Mouse (Mus musculus): ENCODE results near the gene Gm3336. TPM values are rescaled to one million over a fixed set of nuclear protein-coding genes. Genes with fewer than 3 reads are reported as not detected.

The Gm3336 gene
- polyA plus RNA-seq, 1 experiment: 73.6 TPM

DNA sequence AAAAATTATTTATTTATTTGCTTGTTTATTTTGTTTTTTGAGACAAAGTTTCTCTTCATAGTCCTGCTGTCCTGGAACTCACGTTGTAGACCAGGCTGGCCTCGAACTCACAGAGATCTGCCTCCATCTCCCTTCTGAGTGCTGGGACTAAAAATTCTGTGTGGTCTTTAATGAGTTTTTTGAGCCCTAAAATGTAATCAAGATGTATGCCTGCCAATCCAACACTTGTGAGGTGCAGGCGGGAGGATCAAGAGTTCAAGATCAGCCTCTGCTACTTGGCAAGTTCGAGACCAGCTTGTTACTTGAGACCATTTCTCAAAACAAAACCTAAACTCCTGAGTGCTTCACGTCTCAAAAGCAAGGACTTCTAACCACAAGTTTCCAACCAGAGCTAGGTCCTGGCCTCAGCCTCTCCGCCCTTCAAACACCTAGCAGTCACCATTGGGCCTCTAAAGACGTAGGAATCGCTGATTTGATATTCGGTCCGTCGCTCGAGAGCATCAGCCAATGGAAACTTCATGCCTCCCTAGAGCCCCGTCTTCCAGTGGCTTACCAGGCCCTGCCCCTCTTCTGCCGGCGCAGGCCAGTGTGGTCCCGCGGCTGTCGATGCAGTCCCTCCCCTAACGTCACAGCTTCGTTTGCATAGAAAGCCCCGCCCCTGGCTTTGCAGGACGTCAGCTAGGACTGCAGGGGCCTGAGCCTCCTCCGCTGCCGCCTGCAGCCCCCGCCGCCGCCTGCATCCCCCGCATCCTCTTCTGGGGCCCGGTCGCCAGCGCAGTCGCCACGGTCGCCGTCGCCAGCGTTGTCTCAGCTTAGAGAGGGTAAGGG lies 35.9 kb downstream of the Gm3336 start, which contains the start of gene Rab3a:
Gene Rab3a, plus strand, starts transcription at position 637 of the 828 bp plus-strand sequence.
- Histone ChIP-seq H3K36me3 (ENCODE audit: control insufficient read depth, insufficient read depth, low read length) (peaks cover 22% of the 10 kb centered on the region), H3K27ac (ENCODE audit: insufficient read depth, low read depth, low read length) (peak within 1 kb of the TSS; percentile 81), H3K4me3 (ENCODE audit: low read depth, low read length) (peak within 1 kb of the TSS; percentile 78), H3K4me1 (ENCODE audit: control insufficient read depth, insufficient read depth, insufficient read length, low read length) (peaks cover 12% of the 10 kb centered on the region), H3K27me3 (ENCODE audit: control insufficient read depth, insufficient read depth, low read length) (no peaks in the 10 kb centered on the region)
- TF ChIP-seq CTCF (IDR thresholded peaks at IDR 0.05; ENCODE audit: extremely low read depth, insufficient read length, insufficient replicate concordance, low read depth, low read length): no peak
- peak; percentile 61 for TF ChIP-seq POLR2A (IDR thresholded peaks at IDR 0.05; ENCODE audit: low read depth, low read length)
- 8% methylated on average over 37 of the region's 37 CpGs for WGBS

DNA sequence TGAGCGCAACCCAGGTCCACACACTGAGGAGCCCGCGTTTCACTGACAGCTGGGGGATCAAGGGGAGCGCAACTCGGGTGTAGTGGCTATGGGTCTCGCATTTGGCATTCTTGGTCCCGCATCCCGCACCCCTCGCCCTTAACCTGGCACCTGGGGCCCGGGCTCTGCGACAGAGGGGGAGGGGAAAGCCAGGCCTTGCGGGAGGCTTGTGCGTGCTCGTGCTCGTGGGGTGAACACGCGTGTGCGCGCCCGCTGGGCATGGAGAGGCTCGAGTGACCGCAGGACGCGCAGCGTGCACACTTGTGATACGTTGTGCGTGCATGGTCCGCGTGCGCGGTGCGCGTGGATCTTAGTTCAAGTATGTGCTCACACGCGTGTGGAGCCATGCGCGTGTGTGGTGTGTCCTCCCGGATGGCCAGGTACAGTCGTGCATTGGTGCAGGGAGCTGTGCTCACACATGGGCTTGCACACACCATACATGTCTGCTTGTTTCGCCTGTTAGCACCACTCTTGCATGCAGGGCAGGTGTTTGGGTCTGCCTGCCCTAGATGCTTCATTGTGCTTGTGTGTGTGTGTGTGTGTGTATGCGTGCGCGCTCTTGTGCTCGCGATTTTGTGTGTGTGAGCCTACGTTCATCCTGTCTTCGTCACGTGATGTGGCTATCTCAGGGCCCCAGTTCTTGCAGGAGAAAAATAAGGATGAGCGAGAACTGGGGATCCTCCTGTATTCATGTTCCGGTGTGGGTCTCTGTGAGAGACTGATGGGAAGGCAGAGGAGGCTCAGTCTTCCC lies 36.7 kb downstream of the Gm3336 start:
- Histone ChIP-seq H3K4me3 (ENCODE audit: low read depth, low read length) (peak overlapping the region; percentile 78), H3K27me3 (ENCODE audit: control insufficient read depth, insufficient read depth, low read length) (no peaks in the 10 kb centered on the region), H3K27ac (ENCODE audit: insufficient read depth, low read depth, low read length) (peak overlapping the region; percentile 33), H3K36me3 (ENCODE audit: control insufficient read depth, insufficient read depth, low read length) (peaks cover 22% of the 10 kb centered on the region), H3K4me1 (ENCODE audit: control insufficient read depth, insufficient read depth, insufficient read length, low read length) (peaks cover 17% of the 10 kb centered on the region)
- WGBS: 7% methylated on average over 50 of the region's 50 CpGs
- TF ChIP-seq POLR2A (IDR thresholded peaks at IDR 0.05; ENCODE audit: low read depth, low read length): no peak; the same call in 1 of the 2 replicates
- TF ChIP-seq CTCF (IDR thresholded peaks at IDR 0.05; ENCODE audit: extremely low read depth, insufficient read length, insufficient replicate concordance, low read depth, low read length): no peak

DNA sequence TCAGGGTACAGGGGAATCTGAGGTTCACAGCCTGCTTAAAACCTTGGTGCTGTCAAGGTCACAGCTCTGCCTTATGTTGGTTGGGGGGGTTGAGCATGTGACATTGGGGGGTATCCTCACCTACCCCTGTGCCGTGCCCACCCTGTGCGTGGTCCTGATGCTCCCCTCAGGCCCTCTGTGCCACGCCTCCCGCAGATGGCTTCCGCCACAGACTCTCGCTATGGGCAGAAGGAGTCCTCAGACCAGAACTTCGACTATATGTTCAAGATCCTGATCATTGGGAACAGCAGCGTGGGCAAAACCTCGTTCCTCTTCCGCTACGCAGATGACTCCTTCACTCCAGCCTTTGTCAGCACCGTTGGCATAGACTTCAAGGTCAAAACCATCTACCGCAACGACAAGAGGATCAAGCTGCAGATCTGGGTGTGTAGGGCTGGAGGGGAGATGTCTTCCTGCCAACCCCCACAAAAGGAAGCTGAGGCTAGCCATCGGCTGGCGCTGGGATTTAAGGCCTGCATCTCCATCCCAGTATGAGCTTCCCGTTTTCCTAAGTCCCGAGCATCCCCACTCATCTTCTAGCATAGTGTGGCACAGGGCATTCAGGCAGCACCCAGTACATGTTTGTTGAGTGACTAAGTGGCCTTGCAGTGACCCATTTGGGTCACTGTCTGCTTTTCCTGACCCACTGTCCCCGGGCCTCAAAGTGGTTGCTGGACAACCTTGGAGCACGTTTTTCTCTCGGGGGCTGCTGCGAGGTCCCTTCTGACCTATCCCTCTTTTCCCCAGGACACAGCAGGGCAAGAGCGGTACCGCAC lies 37.5 kb downstream of the Gm3336 start:
- 85% methylated on average over 24 of the region's 24 CpGs for WGBS

DNA sequence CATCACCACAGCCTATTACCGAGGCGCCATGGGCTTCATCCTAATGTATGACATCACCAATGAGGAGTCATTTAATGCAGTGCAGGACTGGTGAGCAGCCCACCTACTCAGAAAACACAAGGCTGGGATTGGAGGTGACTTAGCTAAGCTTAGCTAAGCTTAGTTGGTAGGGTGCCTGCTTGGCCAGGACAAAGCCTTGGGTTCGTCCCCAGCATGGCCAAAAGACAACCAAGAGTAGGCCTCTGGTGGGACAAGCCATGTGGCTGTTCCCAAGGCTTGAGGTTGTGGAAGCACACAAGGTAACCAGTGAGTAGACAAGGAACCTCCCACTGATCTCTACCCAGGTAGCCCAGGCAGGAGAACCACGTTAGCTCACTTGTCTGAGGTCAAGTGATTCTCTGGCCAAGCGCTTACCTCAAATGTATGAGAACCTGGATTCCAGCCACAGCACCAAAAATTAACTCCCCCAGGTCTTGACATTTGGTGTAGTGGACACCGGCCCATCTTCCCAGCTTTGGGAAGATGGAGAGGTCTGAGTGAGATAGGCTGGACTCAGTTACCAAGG lies 38.2 kb downstream of the Gm3336 start:
- peaks cover 22% of the 10 kb centered on the region for H3K4me1 ChIP-seq (ENCODE audit: control insufficient read depth, insufficient read depth, insufficient read length, low read length)
- H3K36me3 ChIP-seq (ENCODE audit: control insufficient read depth, insufficient read depth, low read length): peaks cover 22% of the 10 kb centered on the region
- WGBS: 93% methylated on average over 6 of the region's 6 CpGs
- TF ChIP-seq CTCF (IDR thresholded peaks at IDR 0.05; ENCODE audit: extremely low read depth, insufficient read length, insufficient replicate concordance, low read depth, low read length) (no peak), POLR2A (IDR thresholded peaks at IDR 0.05; ENCODE audit: low read depth, low read length) (no peak)
- no peaks in the 10 kb centered on the region for H3K27me3 ChIP-seq (ENCODE audit: control insufficient read depth, insufficient read depth, low read length)
- H3K27ac ChIP-seq (ENCODE audit: insufficient read depth, low read depth, low read length): no peak overlapping the region
- H3K4me3 ChIP-seq (ENCODE audit: low read depth, low read length): no peak overlapping the region

More for the DNA sequence above, 37.5 kb downstream of the Gm3336 start:
- TF ChIP-seq POLR2A (IDR thresholded peaks at IDR 0.05; ENCODE audit: low read depth, low read length) (no peak), CTCF (IDR thresholded peaks at IDR 0.05; ENCODE audit: extremely low read depth, insufficient read length, insufficient replicate concordance, low read depth, low read length) (no peak)
- H3K4me3 ChIP-seq (ENCODE audit: low read depth, low read length): peak overlapping the region; percentile 78
- H3K27me3 ChIP-seq (ENCODE audit: control insufficient read depth, insufficient read depth, low read length): no peaks in the 10 kb centered on the region
- no peak overlapping the region for H3K27ac ChIP-seq (ENCODE audit: insufficient read depth, low read depth, low read length)
- peaks cover 19% of the 10 kb centered on the region for H3K4me1 ChIP-seq (ENCODE audit: control insufficient read depth, insufficient read depth, insufficient read length, low read length)
- H3K36me3 ChIP-seq (ENCODE audit: control insufficient read depth, insufficient read depth, low read length): peaks cover 22% of the 10 kb centered on the region

DNA sequence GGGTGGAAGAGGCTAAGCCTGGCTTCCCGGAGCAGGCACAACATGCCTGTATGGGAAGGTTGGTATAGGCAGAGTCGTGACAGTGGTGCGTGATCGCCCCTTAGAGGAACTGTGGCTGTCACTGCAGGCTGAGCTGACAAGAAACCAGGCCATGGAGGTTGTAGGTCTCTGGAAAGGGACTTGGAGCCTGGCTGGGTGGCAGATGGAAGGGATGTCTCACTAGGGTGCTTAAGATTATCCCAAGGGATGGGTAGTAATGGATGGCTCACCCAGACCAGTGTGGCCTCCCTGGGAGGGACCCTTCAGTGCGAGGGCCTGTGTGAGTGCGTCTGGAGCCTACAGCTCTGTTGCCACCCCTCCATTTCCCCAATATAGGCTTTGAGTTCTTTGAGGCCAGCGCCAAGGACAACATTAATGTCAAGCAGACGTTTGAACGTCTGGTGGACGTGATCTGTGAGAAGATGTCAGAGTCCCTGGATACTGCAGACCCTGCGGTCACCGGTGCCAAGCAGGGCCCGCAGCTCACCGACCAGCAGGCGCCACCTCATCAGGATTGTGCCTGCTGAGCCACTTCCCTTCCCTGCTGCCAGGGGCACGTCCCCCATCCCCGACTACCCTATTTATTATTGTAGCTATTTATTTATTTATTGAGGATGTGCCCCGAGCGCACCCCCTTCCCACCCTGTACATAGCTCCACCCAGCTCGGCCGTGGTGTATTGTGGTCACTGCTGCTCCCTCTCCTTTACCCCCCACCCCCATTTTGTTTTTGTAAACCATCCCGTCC lies 39.4 kb downstream of the Gm3336 start:
- Histone ChIP-seq H3K4me1 (ENCODE audit: control insufficient read depth, insufficient read depth, insufficient read length, low read length) (peaks cover 27% of the 10 kb centered on the region), H3K27me3 (ENCODE audit: control insufficient read depth, insufficient read depth, low read length) (no peaks in the 10 kb centered on the region), H3K4me3 (ENCODE audit: low read depth, low read length) (no peak overlapping the region), H3K27ac (ENCODE audit: insufficient read depth, low read depth, low read length) (no peak overlapping the region), H3K36me3 (ENCODE audit: control insufficient read depth, insufficient read depth, low read length) (peaks cover 23% of the 10 kb centered on the region)
- TF ChIP-seq POLR2A (IDR thresholded peaks at IDR 0.05; ENCODE audit: low read depth, low read length): no peak
- TF ChIP-seq CTCF (IDR thresholded peaks at IDR 0.05; ENCODE audit: extremely low read depth, insufficient read length, insufficient replicate concordance, low read depth, low read length): peak; percentile 24; the same call in 1 of the 2 replicates
- WGBS: 80% methylated on average over 22 of the region's 22 CpGs

DNA sequence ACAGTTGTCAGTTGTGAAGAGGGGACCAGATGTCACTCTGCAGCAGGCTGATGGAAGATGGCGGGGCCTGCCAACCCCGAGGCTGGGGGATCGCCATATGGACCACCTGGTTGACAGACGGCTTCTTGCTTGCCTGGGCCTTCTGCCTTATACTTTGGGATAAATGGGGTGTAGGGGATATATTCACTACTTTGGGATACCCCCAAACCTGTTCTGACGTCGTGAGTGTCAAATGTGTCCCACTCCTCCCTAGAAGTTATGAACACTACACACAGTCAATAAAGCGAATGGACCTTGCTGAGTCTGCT lies 39.9 kb downstream of the Gm3336 start:
- H3K27me3 ChIP-seq (ENCODE audit: control insufficient read depth, insufficient read depth, low read length): no peaks in the 10 kb centered on the region

More for the DNA sequence above, 39.9 kb downstream of the Gm3336 start:
- Histone ChIP-seq H3K4me3 (ENCODE audit: low read depth, low read length) (no peak overlapping the region), H3K4me1 (ENCODE audit: control insufficient read depth, insufficient read depth, insufficient read length, low read length) (peaks cover 26% of the 10 kb centered on the region), H3K27ac (ENCODE audit: insufficient read depth, low read depth, low read length) (no peak overlapping the region), H3K36me3 (ENCODE audit: control insufficient read depth, insufficient read depth, low read length) (peaks cover 27% of the 10 kb centered on the region)
- TF ChIP-seq CTCF (IDR thresholded peaks at IDR 0.05; ENCODE audit: extremely low read depth, insufficient read length, insufficient replicate concordance, low read depth, low read length) (no peak), POLR2A (IDR thresholded peaks at IDR 0.05; ENCODE audit: low read depth, low read length) (no peak)
- WGBS: 92% methylated on average over 7 of the region's 7 CpGs

Data from small intestine, adult 2 months (tissue).